Mouse (Mus musculus) limb, embryonic 10.5 days (tissue): ENCODE results near the gene Rsbn1l. TPM values are rescaled to one million over a fixed set of nuclear protein-coding genes. Genes with fewer than 3 reads are reported as not detected.

Experiments used
- DNase-seq: peaks from one replicate; pipeline ENCODE4 v3.0.0-alpha.2; 2017; ENCODE audit warnings: low spot score
- H3K27ac ChIP-seq: fragments of 300-500 bp; sonication (generic); 2 replicates; pipeline ENCODE4 v1.5.1; 2016; ENCODE audit warnings: mild to moderate bottlenecking
- H3K27me3 ChIP-seq: fragments of 300-500 bp; sonication (generic); 2 replicates; pipeline ENCODE4 v1.6.1; 2016; ENCODE audit warnings: low read depth, mild to moderate bottlenecking; ENCODE audit not compliant: poor library complexity, severe bottlenecking
- H3K36me3 ChIP-seq: fragments of 300-500 bp; sonication (generic); 2 replicates; pipeline ENCODE4 v1.6.1; 2016; ENCODE audit warnings: mild to moderate bottlenecking, moderate library complexity
- H3K4me1 ChIP-seq: fragments of 300-500 bp; sonication (generic); 2 replicates; pipeline ENCODE4 v1.6.1; 2016
- H3K4me3 ChIP-seq: fragments of 300-500 bp; sonication (generic); 2 replicates; pipeline ENCODE4 v1.5.1; 2016; ENCODE audit warnings: mild to moderate bottlenecking, moderate library complexity
- H3K9me3 ChIP-seq: fragments of 300-500 bp; sonication (generic); replicated peaks from 2 replicates; pipeline ENCODE4 v1.6.1; 2016; ENCODE audit warnings: mild to moderate bottlenecking
- WGBS: fragments of 180-500 bp; shearing (Covaris S2); methylation state at CpG from one replicate; pipeline ENCODE4 v1.1.7; 2016; 5-methylcytosine and 5-hydroxymethylcytosine counted together
- polyA plus RNA-seq: library from polyadenylated mRNA; unstranded; fragments of >200 nt; fragmentation: Nextera tagmentation; extraction: Ambion mirVana; gene quantifications from 2 replicates; pipeline ENCODE4 v1.2.1, GENCODE M21; 2016

Gene Rsbn1l
- polyA plus RNA-seq, 1 experiment from 2014 or later: 4.5 TPM

GRCm38 (mm10) chr5:20876934-20877426, 79.2 kb downstream of the Rsbn1l start:
- no peak for DNase-seq
- no peak overlapping the region for H3K27ac ChIP-seq
- WGBS: 86% methylated on average over 1 of the region's 1 CpGs
- no peaks in the 10 kb centered on the region for H3K27me3 ChIP-seq
- H3K4me3 ChIP-seq: no peak overlapping the region
- peaks cover 5% of the 10 kb centered on the region; the same call in 1 of the 2 replicates for H3K4me1 ChIP-seq
- no peaks in the 10 kb centered on the region for H3K9me3 ChIP-seq
- H3K36me3 ChIP-seq: no peaks in the 10 kb centered on the region

DNA sequence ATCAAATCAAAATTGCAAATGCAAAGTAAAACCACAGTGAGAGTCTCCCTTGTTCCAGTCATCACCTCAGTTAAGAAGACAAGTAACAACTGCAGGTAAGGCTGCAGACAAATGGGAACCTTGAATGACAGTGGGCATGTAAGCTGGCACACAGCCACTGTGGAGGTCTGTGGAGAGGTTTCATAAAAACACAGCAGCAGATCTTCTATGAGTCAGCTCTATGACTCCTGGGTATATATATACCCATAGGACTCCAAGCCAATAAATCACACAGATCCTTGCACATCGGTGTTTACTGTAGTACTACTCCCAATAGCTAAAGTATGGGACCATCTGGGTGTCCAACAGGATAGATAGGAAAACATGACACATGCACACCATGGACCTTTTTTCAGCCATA, 83.1 kb downstream of the Rsbn1l start:
- Histone ChIP-seq H3K27me3 (no peaks in the 10 kb centered on the region), H3K4me3 (no peak overlapping the region), H3K27ac (no peak overlapping the region), H3K9me3 (no peaks in the 10 kb centered on the region), H3K36me3 (no peaks in the 10 kb centered on the region), H3K4me1 (no peaks in the 10 kb centered on the region)
- no peak for DNase-seq
- WGBS: 90% methylated on average over 1 of the region's 1 CpGs

DNA sequence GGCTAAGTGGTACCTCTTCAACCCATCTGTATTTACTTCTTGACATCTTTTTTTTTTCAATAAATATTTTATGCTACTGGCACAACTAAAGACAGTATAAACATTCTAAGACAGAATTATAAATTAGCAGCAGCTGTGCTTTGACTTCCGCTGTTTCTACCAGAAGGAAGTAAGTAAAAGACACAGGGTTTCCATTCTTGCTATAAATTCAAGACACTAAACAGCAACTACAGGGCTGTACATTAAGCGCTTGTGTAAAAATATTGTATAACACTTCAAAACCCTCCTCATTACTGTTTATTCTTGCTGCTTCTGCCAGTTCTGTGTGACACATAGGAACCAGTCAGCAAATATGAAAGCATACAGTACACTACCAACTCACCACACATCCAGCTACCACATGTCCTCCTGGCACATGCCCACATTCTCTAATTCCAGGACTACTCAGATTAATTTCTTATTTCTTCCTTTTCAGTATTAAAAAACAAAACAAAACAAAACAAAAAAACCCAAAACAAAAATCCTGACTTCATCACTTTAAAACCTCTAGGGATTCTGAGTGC, 90.9 kb downstream of the Rsbn1l start:
- Histone ChIP-seq H3K27me3 (no peaks in the 10 kb centered on the region), H3K9me3 (no peaks in the 10 kb centered on the region), H3K4me1 (no peaks in the 10 kb centered on the region), H3K4me3 (no peak overlapping the region), H3K36me3 (no peaks in the 10 kb centered on the region), H3K27ac (no peak overlapping the region)
- 93% methylated on average over 2 of the region's 2 CpGs for WGBS
- no peak for DNase-seq

- H3K9me3 ChIP-seq: no peaks in the 10 kb centered on the region
- no peak for DNase-seq
- H3K36me3 ChIP-seq: peaks cover under 1% of the 10 kb centered on the region
- H3K4me3 ChIP-seq: no peak overlapping the region
- no peaks in the 10 kb centered on the region for H3K27me3 ChIP-seq
- H3K4me1 ChIP-seq: no peaks in the 10 kb centered on the region
- WGBS: 83% methylated on average over 4 of the region's 4 CpGs
- H3K27ac ChIP-seq: no peak overlapping the region
These were observed 91.8 kb downstream of the Rsbn1l start for GRCm38 (mm10) chr5:20864216-20864969.

DNA sequence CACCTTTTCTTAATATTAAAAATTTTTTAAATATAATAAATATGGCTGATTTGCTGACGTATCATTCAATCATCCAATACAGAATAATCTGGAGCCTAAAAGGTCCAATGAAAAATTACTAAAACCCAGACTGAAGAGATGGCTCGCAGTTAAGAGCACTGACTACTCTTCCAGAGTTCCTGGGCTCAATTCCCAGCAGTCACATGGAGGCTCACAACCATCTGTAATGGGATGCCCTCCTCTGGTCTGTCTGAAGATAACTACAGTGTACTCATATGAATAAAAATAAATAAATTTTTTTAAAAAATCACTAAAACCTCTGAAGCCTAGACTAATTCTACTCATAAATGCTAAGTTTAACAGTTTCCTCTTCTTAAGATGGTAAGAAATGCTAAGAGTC, 94.3 kb downstream of the Rsbn1l start:
- Histone ChIP-seq H3K36me3 (peaks cover 7% of the 10 kb centered on the region), H3K9me3 (no peaks in the 10 kb centered on the region), H3K4me3 (no peak overlapping the region), H3K27me3 (no peaks in the 10 kb centered on the region), H3K4me1 (no peaks in the 10 kb centered on the region), H3K27ac (no peak overlapping the region)
- no peak for DNase-seq
- 92% methylated on average over 2 of the region's 2 CpGs for WGBS

DNA sequence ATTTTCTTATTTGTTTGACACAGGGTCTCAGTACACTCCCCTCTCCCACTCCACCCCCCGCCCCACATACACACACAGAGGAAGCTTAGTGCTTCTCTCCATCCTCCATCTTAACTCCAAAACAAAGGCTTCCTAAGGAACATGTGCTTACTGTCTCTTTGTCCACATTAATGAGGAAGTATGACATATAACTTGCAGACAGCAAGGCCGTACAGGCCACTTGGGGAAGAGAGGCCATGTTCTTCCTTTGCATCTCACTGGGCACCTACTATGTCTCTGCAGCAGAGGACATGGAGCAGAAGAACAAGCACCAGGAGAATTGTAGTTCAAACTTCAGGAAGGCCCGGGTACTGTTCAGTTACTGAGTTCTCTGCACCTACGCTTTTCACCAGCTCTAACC, 95.6 kb downstream of the Rsbn1l start:
- Histone ChIP-seq H3K27me3 (no peaks in the 10 kb centered on the region), H3K27ac (no peak overlapping the region), H3K4me3 (no peak overlapping the region), H3K36me3 (peaks cover 7% of the 10 kb centered on the region), H3K9me3 (no peaks in the 10 kb centered on the region), H3K4me1 (no peaks in the 10 kb centered on the region)
- no peak for DNase-seq
- 92% methylated on average over 4 of the region's 4 CpGs for WGBS

DNA sequence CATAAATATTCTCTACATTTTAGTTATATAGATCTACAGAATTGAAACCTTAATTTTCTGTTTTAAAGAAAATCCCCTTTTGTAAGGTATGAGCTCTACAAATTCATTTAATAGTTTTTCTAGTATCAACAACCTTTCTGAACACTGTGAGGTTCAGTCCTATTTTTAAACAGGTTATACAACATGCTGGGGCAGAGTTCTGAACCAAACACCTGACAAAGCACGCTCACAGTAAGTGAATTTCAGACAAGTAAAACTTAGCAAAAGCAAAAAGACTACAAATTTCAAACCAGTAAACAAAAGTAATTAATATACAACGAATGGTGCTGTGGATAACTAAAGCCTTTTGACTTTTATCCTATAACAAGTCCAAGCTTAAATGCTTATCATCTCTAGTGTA, 97.8 kb downstream of the Rsbn1l start:
- Histone ChIP-seq H3K4me3 (no peak overlapping the region), H3K4me1 (no peaks in the 10 kb centered on the region), H3K27me3 (no peaks in the 10 kb centered on the region), H3K9me3 (no peaks in the 10 kb centered on the region), H3K27ac (no peak overlapping the region), H3K36me3 (peaks cover 10% of the 10 kb centered on the region)
- DNase-seq: no peak
- 93% methylated on average over 2 of the region's 2 CpGs for WGBS

DNA sequence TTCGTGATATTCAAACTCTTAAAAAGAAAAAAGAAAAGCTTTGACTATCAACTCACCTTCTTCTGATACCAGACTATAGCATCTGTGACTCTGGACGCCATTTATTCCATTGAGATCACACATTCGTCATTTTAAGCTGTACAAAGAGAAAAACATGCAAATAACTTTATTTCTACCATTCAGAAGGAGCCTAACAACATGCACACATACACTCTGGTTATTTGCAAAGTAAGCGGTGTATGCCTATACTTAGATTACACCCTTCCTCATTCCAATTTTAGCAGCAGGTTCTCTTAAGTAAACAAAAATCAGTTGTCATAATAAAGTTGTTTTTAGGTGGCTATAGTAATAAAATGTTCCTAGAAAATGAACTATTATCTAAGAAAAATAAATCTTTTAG, 101.1 kb downstream of the Rsbn1l start:
- WGBS: 90% methylated on average over 4 of the region's 4 CpGs
- Histone ChIP-seq H3K4me3 (no peak overlapping the region), H3K27ac (no peak overlapping the region), H3K36me3 (peaks cover 13% of the 10 kb centered on the region), H3K4me1 (no peaks in the 10 kb centered on the region), H3K27me3 (no peaks in the 10 kb centered on the region), H3K9me3 (no peaks in the 10 kb centered on the region)
- no peak for DNase-seq

- H3K27me3 ChIP-seq: no peaks in the 10 kb centered on the region
- no peaks in the 10 kb centered on the region for H3K36me3 ChIP-seq
- H3K9me3 ChIP-seq: no peaks in the 10 kb centered on the region
- peaks cover 10% of the 10 kb centered on the region for H3K4me1 ChIP-seq
- H3K4me3 ChIP-seq: no peak overlapping the region
- no peak overlapping the region for H3K27ac ChIP-seq
- 96% methylated on average over 2 of the region's 2 CpGs for WGBS
- DNase-seq: no peak
These were observed 109.2 kb downstream of the Rsbn1l start for GRCm38 (mm10) chr5:20847010-20847409.

DNA sequence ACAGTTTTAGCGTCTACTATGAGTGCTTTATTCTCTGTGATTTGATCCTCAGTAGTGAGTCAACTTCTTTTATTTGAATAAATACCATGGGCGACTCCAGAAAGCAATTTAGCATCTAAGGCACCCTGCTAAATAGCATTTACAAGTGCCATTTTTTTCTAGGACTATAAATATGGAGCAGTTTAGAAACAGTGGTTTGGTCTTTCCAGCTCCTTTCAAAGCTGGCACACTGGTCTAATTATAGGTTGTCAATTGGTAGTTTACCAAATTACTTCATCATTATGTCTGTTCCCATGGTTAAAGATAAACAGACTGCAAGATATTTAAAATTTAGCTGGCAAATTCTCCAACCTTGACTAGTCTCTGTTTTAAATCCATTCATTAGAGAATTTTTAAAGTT, 112.4 kb downstream of the Rsbn1l start:
- Histone ChIP-seq H3K4me3 (no peak overlapping the region), H3K4me1 (peaks cover 22% of the 10 kb centered on the region), H3K9me3 (no peaks in the 10 kb centered on the region), H3K27ac (no peak overlapping the region), H3K36me3 (no peaks in the 10 kb centered on the region), H3K27me3 (no peaks in the 10 kb centered on the region)
- WGBS: 57% methylated on average over 2 of the region's 2 CpGs
- no peak for DNase-seq

GRCm38 (mm10) chr5:20843405-20843804, 112.8 kb downstream of the Rsbn1l start:
- no peak overlapping the region for H3K27ac ChIP-seq
- no peaks in the 10 kb centered on the region for H3K36me3 ChIP-seq
- DNase-seq: no peak
- H3K9me3 ChIP-seq: no peaks in the 10 kb centered on the region
- H3K27me3 ChIP-seq: no peaks in the 10 kb centered on the region
- peaks cover 22% of the 10 kb centered on the region for H3K4me1 ChIP-seq
- H3K4me3 ChIP-seq: no peak overlapping the region
- 60% methylated on average over 2 of the region's 3 CpGs for WGBS
